Mouse (Mus musculus): ENCODE measurements around the gene Zc3h7b.

Gene Zc3h7b

GRCm38 (mm10) chr15:81845724-81846123 lies 100.9 kb downstream of the Zc3h7b start:
- DNase-seq (ENCODE audit: low spot score) = no peak

Measured in ovary, postnatal 14 days (tissue).